Mouse (Mus musculus): ENCODE data around the gene Bex1. TPM values are rescaled to one million over a fixed set of nuclear protein-coding genes. Genes with fewer than 3 reads are reported as not detected.
A peak's percentile ranks its signal among the peaks of the same experiment; 100 is the strongest.

Bex1 gene
- total and polyA plus RNA-seq, 3 experiments = not detected

GRCm38 (mm10) chrX:136204406-136204805 lies 10.9 kb downstream of the Bex1 start:
- Histone ChIP-seq H3K4me1 (ENCODE audit: control insufficient read depth in 1 of 2, insufficient read depth in 2 of 2) (no peaks in the 10 kb centered on the region), H3K9ac (ENCODE audit: insufficient read depth, low read depth) (no peak overlapping the region), H3K79me2 (replicated peaks; ENCODE audit: control insufficient read depth, extremely low read depth, insufficient read depth, poor library complexity, severe bottlenecking) (no peaks in the 10 kb centered on the region), H3K4me3 (replicated peaks in 1 of 3; ENCODE audit: low read depth in 2 of 3, low read length in 2 of 3, poor library complexity in 1 of 3) (no peak overlapping the region), H3K36me3 (replicated peaks in 1 of 2; ENCODE audit: control insufficient read depth in 1 of 2, insufficient read depth in 1 of 2, low read length in 1 of 2) (no peaks in the 10 kb centered on the region), H3K4me2 (ENCODE audit: insufficient read depth, low read depth, poor library complexity, severe bottlenecking) (no peak overlapping the region), H3K9me3 (replicated peaks; ENCODE audit: low read length) (no peaks in the 10 kb centered on the region), H3K27ac (ENCODE audit: insufficient read depth, low read depth) (no peak overlapping the region), H3K27me3 (replicated peaks) (no peaks in the 10 kb centered on the region)
- no peak for DNase-seq (ENCODE audit: extremely low read depth)
- dilution Hi-C loops (cut with MboI; ENCODE audit: extremely low pct_ligation_motif_present, extremely low pct_unique_long_range_greater_than_20kb, low sequenced_read_pairs) (no loop called here), in situ Hi-C loops (cut with MboI; ENCODE audit: low pct_ligation_motif_present, low pct_unique_long_range_greater_than_20kb, low sequenced_read_pairs) (no loop called here)
- TF ChIP-seq MXI1 (IDR thresholded peaks at IDR 0.05; ENCODE audit: low read depth, low read length) (no peak), TCF12 (IDR thresholded peaks at IDR 0.05; ENCODE audit: low read depth, low read length) (no peak), EP300 (IDR thresholded peaks at IDR 0.05; ENCODE audit: low read length) (no peak), CHD1 (IDR thresholded peaks at IDR 0.05; ENCODE audit: low read depth, low read length) (no peak), HCFC1 (IDR thresholded peaks at IDR 0.05; ENCODE audit: low read depth, low read length) (no peak)

GRCm38 (mm10) chrX:136203664-136204066 lies 11.6 kb downstream of the Bex1 start, which contains the start of gene Tceal5:
Gene Tceal5 (minus strand): TSS chrX:136203876.
- no peaks in the 10 kb centered on the region for H3K9me3 ChIP-seq (replicated peaks; ENCODE audit: low read length)
- in situ Hi-C loops (cut with MboI; ENCODE audit: low pct_ligation_motif_present, low pct_unique_long_range_greater_than_20kb, low sequenced_read_pairs) = no loop called here
- H3K27me3 ChIP-seq (replicated peaks) = no peaks in the 10 kb centered on the region
- no peak within 1 kb of the TSS for H3K27ac ChIP-seq (ENCODE audit: insufficient read depth, low read depth)
- no peaks in the 10 kb centered on the region for H3K79me2 ChIP-seq (replicated peaks; ENCODE audit: control insufficient read depth, extremely low read depth, insufficient read depth, poor library complexity, severe bottlenecking)
- no peaks in the 10 kb centered on the region for H3K4me1 ChIP-seq (ENCODE audit: control insufficient read depth in 1 of 2, insufficient read depth in 2 of 2)
- DNase-seq (ENCODE audit: extremely low read depth) = no peak
- no peak within 1 kb of the TSS for H3K9ac ChIP-seq (ENCODE audit: insufficient read depth, low read depth)
- no peak for TF ChIP-seq MEF2A (IDR thresholded peaks at IDR 0.05; ENCODE audit: borderline replicate concordance, low read depth, low read length)
- TF ChIP-seq SMC3 (IDR thresholded peaks at IDR 0.05; ENCODE audit: low read depth, low read length) = no peak
- TF ChIP-seq PAX5 (IDR thresholded peaks at IDR 0.05; ENCODE audit: low read length) = no peak
- no peak for TF ChIP-seq E2F4 (IDR thresholded peaks at IDR 0.05; ENCODE audit: insufficient replicate concordance, low read depth, low read length)
- TF ChIP-seq CHD2 (IDR thresholded peaks at IDR 0.05; ENCODE audit: low read length) = no peak
- TF ChIP-seq BHLHE40 (IDR thresholded peaks at IDR 0.05; ENCODE audit: low read depth, low read length) = no peak
- H3K4me3 ChIP-seq (replicated peaks in 1 of 3; ENCODE audit: low read depth in 2 of 3, low read length in 2 of 3, poor library complexity in 1 of 3) = no peak within 1 kb of the TSS
- H3K4me2 ChIP-seq (ENCODE audit: insufficient read depth, low read depth, poor library complexity, severe bottlenecking) = peak within 1 kb of the TSS; percentile 21; the same call in 1 of the 2 replicates
- H3K36me3 ChIP-seq (replicated peaks in 1 of 2; ENCODE audit: control insufficient read depth in 1 of 2, insufficient read depth in 1 of 2, low read length in 1 of 2) = no peaks in the 10 kb centered on the region
- dilution Hi-C loops (cut with MboI; ENCODE audit: extremely low pct_ligation_motif_present, extremely low pct_unique_long_range_greater_than_20kb, low sequenced_read_pairs) = no loop called here

GRCm38 (mm10) chrX:136203257-136203656 lies 12.1 kb downstream of the Bex1 start:
- TF ChIP-seq UBTF (IDR thresholded peaks at IDR 0.05; ENCODE audit: low read depth, low read length) = no peak
- no peak for TF ChIP-seq TCF12 (IDR thresholded peaks at IDR 0.05; ENCODE audit: low read depth, low read length)
- TF ChIP-seq MAZ (IDR thresholded peaks at IDR 0.05; ENCODE audit: low read depth, low read length) = no peak
- TF ChIP-seq HCFC1 (IDR thresholded peaks at IDR 0.05; ENCODE audit: low read depth, low read length) = no peak
- no peak for TF ChIP-seq POLR2A (IDR thresholded peaks at IDR 0.05; ENCODE audit: low read depth, low read length)
- no peaks in the 10 kb centered on the region for H3K27me3 ChIP-seq (replicated peaks)
- no peaks in the 10 kb centered on the region for H3K79me2 ChIP-seq (replicated peaks; ENCODE audit: control insufficient read depth, extremely low read depth, insufficient read depth, poor library complexity, severe bottlenecking)
- H3K27ac ChIP-seq (ENCODE audit: insufficient read depth, low read depth) = no peak overlapping the region
- H3K4me1 ChIP-seq (ENCODE audit: control insufficient read depth in 1 of 2, insufficient read depth in 2 of 2) = no peaks in the 10 kb centered on the region
- no peak overlapping the region for H3K9ac ChIP-seq (ENCODE audit: insufficient read depth, low read depth)
- H3K9me3 ChIP-seq (replicated peaks; ENCODE audit: low read length) = no peaks in the 10 kb centered on the region
- dilution Hi-C loops (cut with MboI; ENCODE audit: extremely low pct_ligation_motif_present, extremely low pct_unique_long_range_greater_than_20kb, low sequenced_read_pairs) (no loop called here), in situ Hi-C loops (cut with MboI; ENCODE audit: low pct_ligation_motif_present, low pct_unique_long_range_greater_than_20kb, low sequenced_read_pairs) (no loop called here)
- H3K4me3 ChIP-seq (replicated peaks in 1 of 3; ENCODE audit: low read depth in 2 of 3, low read length in 2 of 3, poor library complexity in 1 of 3) = no peak overlapping the region
- DNase-seq (ENCODE audit: extremely low read depth) = no peak
- no peak overlapping the region for H3K4me2 ChIP-seq (ENCODE audit: insufficient read depth, low read depth, poor library complexity, severe bottlenecking)
- H3K36me3 ChIP-seq (replicated peaks in 1 of 2; ENCODE audit: control insufficient read depth in 1 of 2, insufficient read depth in 1 of 2, low read length in 1 of 2) = no peaks in the 10 kb centered on the region
